Mouse (Mus musculus) ES-E14 (cell line): Measurements from ENCODE around the gene Nr1h2.

Source experiments
- CHD2 ChIP-seq: IDR thresholded peaks from 2 replicates; pipeline ENCODE4 v1.6.1; 2014; ENCODE audit warnings: mild to moderate bottlenecking, low read depth, low read length, inconsistent platforms
- ZNF384 ChIP-seq: IDR thresholded peaks from 2 replicates; pipeline ENCODE4 v1.6.1; 2012; ENCODE audit warnings: low read depth, low read length, inconsistent platforms

DNA sequence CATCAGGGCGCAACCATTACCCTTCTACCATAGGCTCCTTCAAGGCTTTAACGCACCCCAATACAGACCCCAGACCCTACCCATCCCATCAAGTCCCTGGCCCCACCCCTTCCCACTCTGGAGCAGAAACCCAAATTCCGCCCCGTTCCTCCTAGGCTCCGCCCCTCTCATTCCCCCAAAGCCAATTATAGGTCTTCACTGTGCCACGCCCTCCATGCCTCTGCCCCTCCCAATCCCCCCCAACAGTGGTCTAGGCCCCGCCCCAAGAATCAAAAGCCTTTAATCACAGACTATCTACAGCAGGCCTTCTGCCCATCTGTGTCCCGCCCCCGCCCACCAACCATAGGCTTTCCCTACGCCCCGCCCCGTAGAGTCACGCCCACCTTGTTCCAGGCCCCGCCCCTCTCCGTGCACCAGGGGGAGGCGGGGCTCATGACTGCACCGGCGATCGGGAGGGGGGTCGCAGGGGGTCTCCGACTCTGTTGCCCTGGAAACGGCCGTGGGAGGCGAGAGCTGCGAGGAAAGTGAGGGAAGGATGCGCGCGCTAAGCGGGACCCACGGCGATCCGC lies 471 bp downstream of the Nr1h2 start:
- TF ChIP-seq CHD2 (no peak), ZNF384 (no peak)
